Mouse (Mus musculus): ENCODE measurements around the gene Hnrnpab. TPM values are rescaled to one million over a fixed set of nuclear protein-coding genes. Genes with fewer than 3 reads are reported as not detected.
"Not testable (repeated sequence)": the region's sequence is repeated elsewhere in the genome, so short reads cannot be mapped to it uniquely, and the experiment has no call there.

The Hnrnpab gene
- polyA plus RNA-seq, 1 experiment from 2014 or later = 329 TPM

DNA sequence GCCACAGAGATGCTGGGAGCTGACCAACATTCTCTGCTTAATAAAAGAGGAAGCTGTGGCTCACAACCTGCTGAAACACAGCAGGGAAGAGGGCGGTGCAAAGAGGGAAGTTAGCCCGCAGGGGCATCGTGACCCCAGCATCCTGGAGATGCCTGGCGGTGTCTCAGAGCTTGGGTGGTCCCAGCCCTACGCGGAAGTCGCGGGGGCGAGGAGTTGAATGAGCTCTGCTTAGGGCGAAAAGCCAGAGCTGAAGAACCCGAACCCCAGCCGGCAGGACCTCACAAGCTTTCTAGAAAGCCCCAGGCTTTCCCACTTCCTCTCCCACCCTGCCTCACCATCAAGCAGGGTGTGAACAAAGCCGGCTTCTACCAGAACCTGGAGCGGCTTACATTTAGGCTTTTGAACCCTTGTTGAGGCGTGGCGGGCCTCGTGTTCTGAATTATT, 31.3 kb upstream of the Hnrnpab start:
- H3K9ac ChIP-seq (replicated peaks; ENCODE audit: low read depth, low read length) = no peak overlapping the region
- peaks cover 16% of the 10 kb centered on the region for H3K4me1 ChIP-seq (ENCODE audit: control insufficient read depth, insufficient read depth, low read length)
- H3K4me3 ChIP-seq (ENCODE audit: low read depth, low read length) = no peak overlapping the region
- H3K27ac ChIP-seq (ENCODE audit: low read depth, low read length) = no peak overlapping the region
- H3K9me3 ChIP-seq (ENCODE audit: control insufficient read depth, low read length) = no peaks in the 10 kb centered on the region
- no peaks in the 10 kb centered on the region for H3K27me3 ChIP-seq (ENCODE audit: control insufficient read depth, insufficient read depth, low read length)
- H3K4me2 ChIP-seq (ENCODE audit: low read depth, low read length) = peak overlapping the region; percentile 20; the same call in 1 of the 2 replicates
- H3K36me3 ChIP-seq (ENCODE audit: control insufficient read depth, insufficient read depth, low read length) = no peaks in the 10 kb centered on the region
- no peak for ATAC-seq (ENCODE audit: low read depth)
- 3% methylated on average over 17 of the region's 17 CpGs for WGBS

DNA sequence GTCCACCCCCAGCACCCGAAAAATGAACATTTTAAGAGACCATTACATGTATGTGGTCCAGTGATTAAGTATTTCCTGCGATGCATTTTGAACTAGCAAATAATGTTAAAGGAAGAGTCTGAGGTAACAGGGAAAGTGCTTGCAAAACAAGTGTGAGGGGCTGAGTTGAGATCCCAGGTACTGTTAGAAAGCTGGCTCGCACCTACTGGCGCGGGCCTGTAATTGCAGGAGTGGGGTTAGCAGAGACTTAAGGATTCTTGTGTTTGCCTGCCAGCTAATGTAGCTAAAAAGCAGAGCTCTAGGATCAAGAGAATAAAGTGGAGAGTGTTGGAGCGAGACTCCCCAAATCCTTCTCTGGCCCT, 29.7 kb upstream of the Hnrnpab start:
- WGBS = 5% methylated on average over 6 of the region's 6 CpGs
- Histone ChIP-seq H3K9me3 (ENCODE audit: control insufficient read depth, low read length) (no peaks in the 10 kb centered on the region), H3K4me3 (ENCODE audit: low read depth, low read length) (peak overlapping the region; percentile 76), H3K36me3 (ENCODE audit: control insufficient read depth, insufficient read depth, low read length) (no peaks in the 10 kb centered on the region), H3K4me2 (ENCODE audit: low read depth, low read length) (peak overlapping the region; percentile 75), H3K4me1 (ENCODE audit: control insufficient read depth, insufficient read depth, low read length) (peaks cover 16% of the 10 kb centered on the region), H3K27ac (ENCODE audit: low read depth, low read length) (peak overlapping the region; percentile 81), H3K9ac (replicated peaks; ENCODE audit: low read depth, low read length) (peak overlapping the region; percentile 72), H3K27me3 (ENCODE audit: control insufficient read depth, insufficient read depth, low read length) (no peaks in the 10 kb centered on the region)
- ATAC-seq (ENCODE audit: low read depth) = peak; percentile 42

DNA sequence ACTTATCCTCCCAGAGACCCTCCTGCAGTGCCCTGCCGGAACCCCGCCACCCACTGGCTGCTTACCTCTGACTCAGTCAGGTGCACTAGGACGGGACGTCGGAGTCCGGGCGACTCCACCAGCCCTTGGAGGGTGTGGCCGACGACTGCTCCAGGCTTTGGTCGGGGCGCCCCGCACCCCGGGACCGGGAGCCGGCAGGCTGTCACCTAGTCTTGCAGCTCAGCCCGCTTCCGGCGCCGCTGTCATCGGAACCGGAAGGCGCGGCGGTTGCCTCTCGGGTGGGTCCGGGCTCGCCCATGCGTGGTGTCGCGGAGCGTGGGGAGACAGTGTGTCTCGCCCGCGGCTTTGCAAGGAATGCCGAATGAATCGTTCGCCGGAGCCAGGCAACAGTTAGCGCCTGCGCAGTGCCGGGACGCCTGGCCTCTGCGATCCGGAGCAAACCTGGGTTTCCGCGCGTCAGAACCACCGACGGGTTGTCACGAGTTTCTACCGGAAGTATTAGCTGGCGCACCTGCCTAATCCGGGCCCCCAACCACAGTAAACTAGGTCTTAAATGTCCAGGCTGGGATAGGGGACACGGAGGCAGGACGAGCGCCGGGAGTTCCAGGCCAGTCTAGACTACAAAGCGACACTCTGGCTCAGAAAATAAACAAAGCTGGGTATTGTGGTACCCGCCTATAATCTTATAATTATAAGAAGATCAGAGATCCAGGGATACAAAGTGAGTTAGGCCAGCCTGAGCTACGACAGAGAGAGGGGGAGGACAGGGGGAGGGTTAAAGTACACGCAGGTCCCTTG, 29.1 kb upstream of the Hnrnpab start, which contains the start of gene Rmnd5b:
Gene Rmnd5b, minus strand, starts transcription at position 372 of the 798 bp plus-strand sequence.
- Histone ChIP-seq H3K9ac (replicated peaks; ENCODE audit: low read depth, low read length) (peak within 1 kb of the TSS; percentile 72), H3K27ac (ENCODE audit: low read depth, low read length) (peak within 1 kb of the TSS; percentile 81), H3K36me3 (ENCODE audit: control insufficient read depth, insufficient read depth, low read length) (no peaks in the 10 kb centered on the region), H3K4me3 (ENCODE audit: low read depth, low read length) (peak within 1 kb of the TSS; percentile 76), H3K27me3 (ENCODE audit: control insufficient read depth, insufficient read depth, low read length) (no peaks in the 10 kb centered on the region), H3K9me3 (ENCODE audit: control insufficient read depth, low read length) (no peaks in the 10 kb centered on the region), H3K4me1 (ENCODE audit: control insufficient read depth, insufficient read depth, low read length) (peaks cover 16% of the 10 kb centered on the region), H3K4me2 (ENCODE audit: low read depth, low read length) (peak within 1 kb of the TSS; percentile 75)
- WGBS = under 1% methylated on average over 61 of the region's 61 CpGs
- ATAC-seq (ENCODE audit: low read depth) = peak; percentile 91

DNA sequence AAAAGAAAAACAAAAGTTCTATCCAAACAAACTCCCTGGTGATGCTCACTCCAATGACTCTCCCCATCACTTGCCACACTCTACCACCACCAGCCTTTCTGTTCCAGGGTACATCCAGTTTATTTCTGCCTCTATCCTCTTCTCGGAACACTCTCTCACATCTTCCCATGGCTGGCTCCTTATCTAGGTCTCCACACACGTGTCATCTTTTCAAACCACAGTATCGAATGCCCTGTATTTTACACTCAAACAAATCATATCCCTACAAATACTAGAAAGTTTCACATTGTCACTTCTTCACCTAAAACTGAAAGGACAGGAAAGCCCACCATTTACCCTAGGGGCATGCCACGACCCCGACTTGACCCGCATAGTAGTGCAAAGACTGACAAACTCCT, 28.5 kb upstream of the Hnrnpab start:
- Histone ChIP-seq H3K4me1 (ENCODE audit: control insufficient read depth, insufficient read depth, low read length) (peaks cover 16% of the 10 kb centered on the region), H3K9ac (replicated peaks; ENCODE audit: low read depth, low read length) (peak overlapping the region; percentile 72), H3K4me2 (ENCODE audit: low read depth, low read length) (peak overlapping the region; percentile 75), H3K27me3 (ENCODE audit: control insufficient read depth, insufficient read depth, low read length) (no peaks in the 10 kb centered on the region), H3K36me3 (ENCODE audit: control insufficient read depth, insufficient read depth, low read length) (no peaks in the 10 kb centered on the region), H3K4me3 (ENCODE audit: low read depth, low read length) (peak overlapping the region; percentile 76), H3K9me3 (ENCODE audit: control insufficient read depth, low read length) (no peaks in the 10 kb centered on the region), H3K27ac (ENCODE audit: low read depth, low read length) (peak overlapping the region; percentile 81)
- ATAC-seq (ENCODE audit: low read depth) = 0 out of 2 replicates have a peak, but pooled peaks have one; percentile 2
- WGBS = 19% methylated on average over 6 of the region's 6 CpGs

DNA sequence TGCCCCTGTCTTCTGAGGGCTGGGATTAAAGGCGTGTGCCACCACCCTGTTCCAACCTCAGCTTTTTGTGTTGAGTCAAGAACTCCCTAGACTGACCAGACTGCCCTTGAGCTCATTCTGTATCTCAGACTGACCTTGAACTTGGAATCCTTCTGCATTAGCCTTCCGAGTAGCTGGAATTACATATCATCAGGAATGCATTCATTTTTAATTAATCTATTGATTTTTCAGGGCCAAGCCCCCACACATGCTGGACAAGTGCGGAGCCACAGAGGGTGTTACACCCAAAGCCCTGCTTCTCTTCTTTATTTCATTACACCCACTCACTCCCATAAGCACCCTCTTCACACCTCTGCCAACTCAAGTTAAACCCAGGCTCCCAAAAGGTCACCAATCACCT, 27.1 kb upstream of the Hnrnpab start:
- peaks cover 16% of the 10 kb centered on the region for H3K4me1 ChIP-seq (ENCODE audit: control insufficient read depth, insufficient read depth, low read length)
- H3K4me2 ChIP-seq (ENCODE audit: low read depth, low read length) = no peak overlapping the region
- no peak overlapping the region for H3K9ac ChIP-seq (replicated peaks; ENCODE audit: low read depth, low read length)
- WGBS = 91% methylated on average over 3 of the region's 3 CpGs
- H3K9me3 ChIP-seq (ENCODE audit: control insufficient read depth, low read length) = no peaks in the 10 kb centered on the region
- ATAC-seq (ENCODE audit: low read depth) = no peak
- no peak overlapping the region for H3K4me3 ChIP-seq (ENCODE audit: low read depth, low read length)
- no peak overlapping the region for H3K27ac ChIP-seq (ENCODE audit: low read depth, low read length)
- no peaks in the 10 kb centered on the region for H3K27me3 ChIP-seq (ENCODE audit: control insufficient read depth, insufficient read depth, low read length)
- H3K36me3 ChIP-seq (ENCODE audit: control insufficient read depth, insufficient read depth, low read length) = 0 out of 2 replicates have a peak, but pooled peaks cover 5% of the 10 kb centered on the region

DNA sequence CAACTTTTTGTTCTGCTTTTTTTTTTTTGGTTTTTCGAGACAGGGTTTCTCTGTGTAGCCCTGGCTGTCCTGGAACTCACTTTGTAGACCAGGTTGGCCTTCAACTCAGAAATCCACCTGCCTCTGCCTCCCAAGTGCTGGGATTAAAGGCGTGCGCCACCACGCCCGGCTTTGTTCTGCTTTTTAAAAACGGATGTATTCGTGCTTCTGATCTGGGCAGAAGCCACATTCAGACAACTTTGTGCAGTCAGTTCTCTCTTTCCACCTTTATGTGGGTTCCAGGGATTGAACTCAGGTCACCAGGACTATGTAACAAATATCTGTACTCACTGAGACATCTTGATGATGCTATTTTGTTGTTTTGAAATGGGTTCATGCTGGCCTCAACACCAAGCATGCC, 26.6 kb upstream of the Hnrnpab start:
- not testable (repeated sequence) for H3K9ac ChIP-seq (replicated peaks; ENCODE audit: low read depth, low read length); H3K27ac ChIP-seq (ENCODE audit: low read depth, low read length); ATAC-seq (ENCODE audit: low read depth); H3K27me3 ChIP-seq (ENCODE audit: control insufficient read depth, insufficient read depth, low read length); H3K4me3 ChIP-seq (ENCODE audit: low read depth, low read length); H3K9me3 ChIP-seq (ENCODE audit: control insufficient read depth, low read length); H3K36me3 ChIP-seq (ENCODE audit: control insufficient read depth, insufficient read depth, low read length); H3K4me2 ChIP-seq (ENCODE audit: low read depth, low read length)
- 97% methylated on average over 7 of the region's 7 CpGs for WGBS
- peaks cover 16% of the 10 kb centered on the region for H3K4me1 ChIP-seq (ENCODE audit: control insufficient read depth, insufficient read depth, low read length)

DNA sequence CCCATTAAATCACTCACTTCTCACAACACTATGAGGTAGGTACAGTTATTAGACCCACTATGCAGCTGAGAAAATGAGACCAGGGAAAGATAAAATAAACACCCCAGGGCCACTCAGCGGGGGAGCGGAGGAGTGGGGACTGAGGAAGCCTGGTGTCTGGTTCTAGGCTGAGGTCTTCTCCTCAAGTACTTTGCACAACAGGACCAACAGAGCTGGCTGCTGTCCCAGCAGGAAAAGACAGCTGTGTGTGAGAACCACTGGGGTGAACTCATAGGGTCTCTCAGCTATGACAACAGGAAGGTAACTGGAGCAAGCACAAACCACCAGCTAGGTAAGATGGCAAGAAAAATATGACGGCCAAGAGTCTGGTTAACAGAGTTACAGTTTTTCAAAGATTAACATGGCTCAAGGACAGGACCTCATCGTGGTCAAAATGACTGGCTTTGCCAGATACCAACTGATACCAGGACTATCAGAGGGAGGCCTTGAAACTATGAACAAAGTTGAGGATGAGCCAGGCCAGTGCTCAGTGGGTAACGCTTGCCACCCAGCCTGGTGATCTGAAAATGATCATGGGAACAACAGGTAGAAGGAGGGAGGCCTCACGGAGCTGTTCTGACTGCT, 25.6 kb upstream of the Hnrnpab start:
- Histone ChIP-seq H3K9me3 (ENCODE audit: control insufficient read depth, low read length) (no peaks in the 10 kb centered on the region), H3K36me3 (ENCODE audit: control insufficient read depth, insufficient read depth, low read length) (peaks cover 17% of the 10 kb centered on the region), H3K4me2 (ENCODE audit: low read depth, low read length) (no peak overlapping the region), H3K9ac (replicated peaks; ENCODE audit: low read depth, low read length) (no peak overlapping the region), H3K4me1 (ENCODE audit: control insufficient read depth, insufficient read depth, low read length) (peaks cover 16% of the 10 kb centered on the region), H3K27me3 (ENCODE audit: control insufficient read depth, insufficient read depth, low read length) (no peaks in the 10 kb centered on the region), H3K27ac (ENCODE audit: low read depth, low read length) (no peak overlapping the region), H3K4me3 (ENCODE audit: low read depth, low read length) (no peak overlapping the region)
- no peak for ATAC-seq (ENCODE audit: low read depth)
- 80% methylated on average over 6 of the region's 6 CpGs for WGBS

DNA sequence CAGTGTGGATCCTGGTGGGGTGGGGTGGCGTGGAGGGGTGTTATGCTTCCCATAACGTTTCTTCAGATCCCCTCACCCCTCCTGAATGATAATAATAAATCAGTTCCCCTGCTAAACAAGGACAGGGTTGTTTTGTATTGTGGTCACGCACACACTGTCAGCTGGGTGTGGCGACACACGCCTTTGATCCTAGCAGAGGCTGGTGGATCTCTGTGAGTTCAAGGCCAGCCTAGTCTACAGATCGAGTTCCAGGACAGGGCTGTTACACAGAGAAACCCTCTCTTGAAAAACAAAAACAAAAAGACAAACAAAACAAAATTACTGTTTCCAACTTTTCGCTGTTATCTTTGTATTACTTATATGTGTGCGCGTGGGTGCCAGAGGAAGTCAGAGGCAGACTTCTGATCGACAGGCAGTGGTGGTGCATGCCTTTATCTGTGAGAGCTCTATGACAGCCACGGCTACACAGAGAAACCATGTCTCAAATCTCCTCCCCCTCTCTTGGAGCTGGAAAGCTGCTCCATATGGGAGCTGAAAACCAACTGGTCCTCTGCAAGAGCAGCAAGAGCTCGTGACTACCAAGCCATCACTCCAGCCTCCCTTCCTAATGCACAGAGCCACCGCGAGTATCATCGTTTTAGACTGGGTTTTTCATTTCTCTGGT, 23.1 kb upstream of the Hnrnpab start:
- H3K4me1 ChIP-seq (ENCODE audit: control insufficient read depth, insufficient read depth, low read length) = peaks cover 4% of the 10 kb centered on the region; the same call in 1 of the 2 replicates
- H3K36me3 ChIP-seq (ENCODE audit: control insufficient read depth, insufficient read depth, low read length) = peaks cover 35% of the 10 kb centered on the region
- no peak overlapping the region for H3K4me3 ChIP-seq (ENCODE audit: low read depth, low read length)
- H3K27ac ChIP-seq (ENCODE audit: low read depth, low read length) = no peak overlapping the region
- H3K27me3 ChIP-seq (ENCODE audit: control insufficient read depth, insufficient read depth, low read length) = no peaks in the 10 kb centered on the region
- H3K4me2 ChIP-seq (ENCODE audit: low read depth, low read length) = no peak overlapping the region
- H3K9ac ChIP-seq (replicated peaks; ENCODE audit: low read depth, low read length) = no peak overlapping the region
- no peak for ATAC-seq (ENCODE audit: low read depth)
- H3K9me3 ChIP-seq (ENCODE audit: control insufficient read depth, low read length) = no peaks in the 10 kb centered on the region
- WGBS = 86% methylated on average over 15 of the region's 15 CpGs

DNA sequence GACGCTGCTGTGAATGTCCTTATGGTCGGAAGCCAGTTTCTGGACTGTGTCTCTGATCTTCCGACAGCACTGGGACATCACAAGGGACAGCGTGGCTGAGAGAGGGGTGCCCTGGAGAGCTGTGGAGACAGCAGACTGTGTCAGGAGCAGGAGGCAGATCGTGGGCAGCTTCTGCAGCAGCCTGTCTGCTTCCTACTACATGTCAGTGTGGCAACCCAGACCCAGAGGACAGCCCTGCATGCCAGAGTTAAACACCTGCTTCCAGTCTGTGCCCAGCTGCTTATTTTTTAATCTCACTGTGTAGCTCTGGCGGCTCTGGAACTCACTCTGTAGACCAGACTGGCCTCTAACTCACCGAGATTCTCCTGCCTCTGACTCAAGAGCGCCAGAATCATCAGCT, 21.3 kb upstream of the Hnrnpab start:
- H3K27ac ChIP-seq (ENCODE audit: low read depth, low read length) = no peak overlapping the region
- H3K4me2 ChIP-seq (ENCODE audit: low read depth, low read length) = no peak overlapping the region
- ATAC-seq (ENCODE audit: low read depth) = no peak
- H3K9ac ChIP-seq (replicated peaks; ENCODE audit: low read depth, low read length) = no peak overlapping the region
- H3K4me3 ChIP-seq (ENCODE audit: low read depth, low read length) = no peak overlapping the region
- no peaks in the 10 kb centered on the region for H3K4me1 ChIP-seq (ENCODE audit: control insufficient read depth, insufficient read depth, low read length)
- no peaks in the 10 kb centered on the region for H3K9me3 ChIP-seq (ENCODE audit: control insufficient read depth, low read length)
- H3K36me3 ChIP-seq (ENCODE audit: control insufficient read depth, insufficient read depth, low read length) = peaks cover 53% of the 10 kb centered on the region
- WGBS = 92% methylated on average over 8 of the region's 8 CpGs
- no peaks in the 10 kb centered on the region for H3K27me3 ChIP-seq (ENCODE audit: control insufficient read depth, insufficient read depth, low read length)
